Mouse (Mus musculus): Measurements from ENCODE around the gene Cass4.

The Cass4 gene

GRCm38 (mm10) chr2:172393391-172394051 lies at the start of gene Cass4:
Gene Cass4, plus strand, starts transcription at chr2:172393794.
- in situ Hi-C loops (cut with MboI; ENCODE audit: unreplicated experiment in 2 of 2): loop anchor here (10.0 to 25.0 kb wide), 2 partner anchors 644 to 1141 kb away; no protein-coding TSS in a partner anchor

DNA sequence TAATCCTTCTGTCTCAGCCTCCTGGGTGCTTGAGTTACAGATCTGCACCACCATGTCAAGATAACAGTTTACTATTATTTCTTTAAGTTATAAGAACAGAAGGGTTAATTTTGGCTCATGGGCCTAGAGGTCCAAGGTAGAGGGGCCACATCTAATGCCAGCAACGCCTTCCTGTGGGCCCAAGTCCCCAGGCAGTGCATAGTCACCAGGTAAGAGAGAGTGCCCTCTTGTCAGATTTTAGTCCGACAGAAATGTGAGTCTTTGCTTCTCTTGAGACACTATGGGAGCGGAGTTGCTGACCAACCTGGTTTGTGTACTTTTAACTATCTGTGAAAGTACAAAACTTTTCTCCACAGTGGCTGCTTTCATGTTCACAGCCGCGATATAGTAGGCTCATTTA lies 48.9 kb upstream of the Cass4 start:
- in situ Hi-C loops (cut with MboI; ENCODE audit: unreplicated experiment in 2 of 2): loop anchor here (10.0 to 25.0 kb wide), 5 partner anchors 468 to 1832 kb away; partner anchors contain the start of genes Stx16 (in 2 of the 2) and Rab22a (in 1 of the 2)

DNA sequence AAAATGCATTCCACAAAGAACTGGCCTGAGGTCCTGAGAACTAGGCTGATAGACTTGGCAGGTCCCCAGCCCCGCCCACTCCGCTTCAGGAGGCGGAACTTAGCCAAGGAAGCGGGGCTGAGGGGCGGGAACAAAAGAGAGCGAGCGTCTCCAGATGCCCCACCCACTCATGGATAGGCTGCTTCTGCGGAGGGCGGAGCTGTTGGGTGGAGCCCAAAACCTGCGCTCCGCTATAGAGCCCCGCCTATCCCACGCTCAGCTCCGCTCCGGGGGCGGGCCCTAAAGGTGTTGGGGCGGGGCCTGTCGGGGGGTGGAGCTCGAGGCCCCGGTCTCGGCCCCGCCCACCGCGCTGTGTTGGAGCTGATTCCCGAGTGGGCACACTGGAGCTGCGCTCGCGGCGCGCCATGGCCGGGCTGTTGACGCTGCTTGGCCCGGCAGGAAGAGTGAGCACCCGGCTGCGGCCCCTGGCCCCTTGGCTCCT lies 48.3 kb upstream of the Cass4 start, which contains the start of gene Fam210b:
Gene Fam210b (plus strand): TSS at position 308 of the 481 bp plus-strand sequence.
- in situ Hi-C loops (cut with MboI; ENCODE audit: unreplicated experiment in 2 of 2): loop anchor here (10.0 to 25.0 kb wide), 5 partner anchors 467 to 1833 kb away; partner anchors contain the start of genes Stx16 (in 2 of the 2) and Rab22a (in 1 of the 2)

DNA sequence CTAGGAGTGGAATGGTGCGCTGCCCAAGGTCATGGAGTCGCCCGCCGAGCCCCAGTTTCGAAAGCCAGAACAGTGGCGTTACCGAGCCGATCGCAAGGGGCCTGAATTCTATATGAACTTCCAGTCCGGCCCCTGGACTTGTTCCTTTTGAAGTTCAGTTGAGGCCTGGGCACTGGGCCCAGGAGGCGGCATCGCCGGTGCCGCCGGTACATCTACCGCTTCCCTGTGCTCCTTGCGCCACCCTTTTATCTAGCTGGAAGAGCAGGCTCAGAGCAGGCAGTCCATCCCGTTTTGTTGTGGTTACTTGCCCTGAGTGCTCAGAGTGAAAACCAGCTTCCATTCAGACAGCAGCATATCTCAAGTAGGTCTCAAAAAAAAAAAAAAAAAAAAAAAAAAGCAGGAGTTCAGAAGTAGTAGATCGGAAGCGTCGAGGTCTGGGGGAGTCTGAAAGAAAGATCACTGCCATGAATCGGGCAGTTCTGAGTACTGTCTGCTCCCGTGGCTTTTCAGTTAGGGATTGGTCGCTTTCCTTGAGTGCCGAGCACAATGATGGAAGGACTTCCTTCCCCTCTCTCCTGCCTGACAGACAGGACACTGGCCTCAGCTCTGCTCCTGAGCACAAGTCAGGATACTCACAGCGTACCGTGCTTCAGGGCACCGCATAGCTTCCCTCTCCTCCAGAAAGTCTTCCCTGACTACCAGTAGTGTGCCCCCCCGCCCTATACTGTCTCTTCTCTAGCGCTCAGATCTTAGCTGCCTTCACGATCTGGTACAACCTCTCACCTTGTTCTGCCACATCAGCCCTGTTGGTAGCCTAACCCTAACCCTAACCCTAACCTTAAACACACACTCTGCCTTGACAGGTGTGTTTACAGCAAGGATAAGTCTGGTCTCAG lies 47.3 kb upstream of the Cass4 start:
- in situ Hi-C loops (cut with MboI; ENCODE audit: unreplicated experiment in 2 of 2): loop anchor here (10.0 to 25.0 kb wide), 5 partner anchors 466 to 1834 kb away; partner anchors contain the start of genes Stx16 (in 2 of the 2) and Rab22a (in 1 of the 2)

DNA sequence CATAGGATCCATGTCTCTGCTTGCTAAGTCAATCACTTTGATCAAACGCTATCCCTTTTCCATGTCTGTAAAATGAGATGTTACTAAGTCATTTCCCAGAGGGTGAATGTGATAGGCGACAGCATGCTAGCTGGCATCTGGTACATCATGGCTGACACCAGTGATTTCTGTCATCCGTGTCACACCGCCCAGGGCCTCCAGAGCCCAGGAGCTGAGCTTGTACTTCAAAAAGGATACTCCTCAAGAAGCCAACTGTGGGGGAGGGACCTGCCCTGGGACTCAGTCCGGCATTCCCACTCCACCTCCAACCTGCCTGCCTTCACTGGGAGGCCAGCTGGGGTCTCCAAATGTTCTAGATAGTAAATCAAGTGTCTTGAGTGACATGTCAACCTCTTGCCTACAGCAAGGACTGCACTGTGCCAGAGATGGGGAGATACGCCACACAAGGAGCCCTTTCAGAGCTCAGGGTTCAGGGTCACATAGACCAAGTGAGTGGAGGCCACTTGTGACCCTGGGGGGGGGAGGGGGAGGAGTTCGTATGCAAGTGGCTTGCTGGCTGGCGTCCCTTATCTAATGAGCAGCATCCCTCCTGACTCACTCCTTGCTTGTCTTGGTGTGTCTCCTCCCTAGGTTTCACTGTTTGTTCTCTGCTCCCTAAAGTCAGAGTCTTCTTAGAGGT lies 46.5 kb upstream of the Cass4 start:
- in situ Hi-C loops (cut with MboI; ENCODE audit: unreplicated experiment in 2 of 2): loop anchor here (10.0 to 25.0 kb wide), 5 partner anchors 465 to 1835 kb away; partner anchors contain the start of genes Stx16 (in 2 of the 2) and Rab22a (in 1 of the 2)

- in situ Hi-C loops (cut with MboI; ENCODE audit: unreplicated experiment in 2 of 2): loop anchor here (10.0 to 25.0 kb wide), 5 partner anchors 464 to 1836 kb away; partner anchors contain the start of genes Stx16 (in 2 of the 2) and Rab22a (in 1 of the 2)
These were observed 45.2 kb upstream of the Cass4 start for GRCm38 (mm10) chr2:172348297-172348950.

- in situ Hi-C loops (cut with MboI; ENCODE audit: unreplicated experiment in 2 of 2): loop anchor here (10.0 to 25.0 kb wide), 5 partner anchors 463 to 1837 kb away; partner anchors contain the start of genes Rab22a (in 2 of the 2) and Stx16 (in 2 of the 2)
These were observed 43.8 kb upstream of the Cass4 start for GRCm38 (mm10) chr2:172349776-172350175.

DNA sequence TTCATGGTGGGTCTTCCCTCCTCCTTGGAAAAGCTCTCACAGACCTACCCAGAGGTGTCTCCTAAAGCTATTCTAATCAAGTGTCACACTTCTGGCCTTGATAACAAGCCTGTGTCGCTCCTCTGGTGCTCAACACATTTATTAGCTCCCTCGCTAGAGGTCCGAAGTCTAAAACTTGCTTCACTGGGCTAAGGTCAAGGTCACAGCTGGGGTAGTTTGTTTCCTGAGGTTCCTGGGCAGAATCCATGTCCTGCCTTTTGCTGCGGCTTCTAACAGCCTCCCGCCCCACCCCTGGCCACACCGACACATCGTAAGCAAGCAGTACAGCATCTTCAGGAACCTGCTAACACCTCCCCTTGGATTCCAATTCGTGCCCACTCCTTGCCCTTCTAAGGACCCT lies 42.8 kb upstream of the Cass4 start:
- in situ Hi-C loops (cut with MboI; ENCODE audit: unreplicated experiment in 2 of 2): loop anchor here in 1 of 2 experiments (25.0 kb wide), 1 partner anchor 1312 kb away; the partner anchor contains the start of gene Rab22a

GRCm38 (mm10) chr2:172353218-172353617 lies 40.4 kb upstream of the Cass4 start:
- in situ Hi-C loops (cut with MboI; ENCODE audit: unreplicated experiment in 2 of 2): loop anchor here in 1 of 2 experiments (25.0 kb wide), 1 partner anchor 1309 kb away; the partner anchor contains the start of gene Rab22a

DNA sequence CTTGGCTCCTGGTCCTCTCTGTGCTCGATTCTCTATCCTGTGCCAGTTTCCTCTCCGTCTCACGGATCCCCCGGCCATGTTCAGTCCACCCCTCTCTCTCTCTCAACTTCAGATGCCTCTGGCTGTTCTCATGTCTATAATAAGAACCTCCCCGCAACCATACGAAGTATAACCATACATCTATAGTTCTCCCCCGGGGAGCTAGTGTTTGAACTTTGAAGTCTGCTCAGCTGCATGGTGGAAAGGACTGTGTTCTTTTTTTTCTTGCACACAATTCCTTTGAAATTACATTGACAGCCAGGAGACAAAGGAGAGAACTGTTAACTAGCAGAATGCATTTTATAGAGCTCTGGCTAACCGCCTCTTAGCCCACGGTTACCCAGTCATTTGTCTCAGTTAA lies 38.8 kb upstream of the Cass4 start:
- in situ Hi-C loops (cut with MboI; ENCODE audit: unreplicated experiment in 2 of 2): loop anchor here in 1 of 2 experiments (25.0 kb wide), 1 partner anchor 1308 kb away; the partner anchor contains the start of gene Rab22a

DNA sequence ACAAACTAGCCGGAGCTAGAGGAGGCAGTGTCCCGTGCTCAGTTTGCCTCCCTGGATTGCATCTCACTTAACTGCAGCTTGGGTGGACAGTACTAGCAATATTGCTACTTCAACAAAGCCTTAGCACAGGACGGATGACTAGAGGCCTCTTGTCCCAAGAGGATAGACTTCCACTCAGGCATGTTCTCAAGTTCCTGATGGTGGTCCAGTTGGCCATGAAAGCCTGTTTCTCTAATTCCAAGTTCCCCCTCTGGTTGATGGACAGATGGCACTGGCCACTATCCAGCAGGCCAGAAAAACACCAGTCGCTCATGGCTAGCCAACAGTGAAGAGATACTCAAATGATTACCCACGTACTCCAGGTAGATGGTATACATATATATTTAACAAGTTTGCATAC lies 37.8 kb upstream of the Cass4 start:
- in situ Hi-C loops (cut with MboI; ENCODE audit: unreplicated experiment in 2 of 2): loop anchor here in 1 of 2 experiments (25.0 kb wide), 1 partner anchor 1306 kb away; the partner anchor contains the start of gene Rab22a

DNA sequence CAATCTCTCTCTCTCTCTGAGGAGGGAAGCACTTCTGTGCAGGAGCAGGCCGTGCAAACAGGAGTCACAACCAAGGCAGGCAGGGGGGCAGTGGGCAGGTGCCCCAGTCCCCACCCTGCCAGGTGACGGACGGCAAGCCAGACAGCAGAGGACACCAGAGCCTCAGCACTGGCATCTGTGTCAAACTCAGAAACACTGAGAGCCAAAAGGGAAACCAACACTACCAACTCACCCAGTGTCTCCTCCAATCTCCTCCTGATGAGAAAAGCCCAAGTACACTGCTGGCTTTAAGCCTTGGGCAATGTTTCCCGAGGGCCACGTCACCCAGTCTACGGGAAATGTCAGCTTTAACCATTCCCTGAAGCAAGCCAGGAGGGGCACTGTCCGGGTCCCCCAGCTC lies 30.4 kb upstream of the Cass4 start:
- in situ Hi-C loops (cut with MboI; ENCODE audit: unreplicated experiment in 2 of 2): loop anchor here in 1 of 2 experiments (25.0 kb wide), 1 partner anchor 1299 kb away; the partner anchor contains the start of gene Rab22a

DNA sequence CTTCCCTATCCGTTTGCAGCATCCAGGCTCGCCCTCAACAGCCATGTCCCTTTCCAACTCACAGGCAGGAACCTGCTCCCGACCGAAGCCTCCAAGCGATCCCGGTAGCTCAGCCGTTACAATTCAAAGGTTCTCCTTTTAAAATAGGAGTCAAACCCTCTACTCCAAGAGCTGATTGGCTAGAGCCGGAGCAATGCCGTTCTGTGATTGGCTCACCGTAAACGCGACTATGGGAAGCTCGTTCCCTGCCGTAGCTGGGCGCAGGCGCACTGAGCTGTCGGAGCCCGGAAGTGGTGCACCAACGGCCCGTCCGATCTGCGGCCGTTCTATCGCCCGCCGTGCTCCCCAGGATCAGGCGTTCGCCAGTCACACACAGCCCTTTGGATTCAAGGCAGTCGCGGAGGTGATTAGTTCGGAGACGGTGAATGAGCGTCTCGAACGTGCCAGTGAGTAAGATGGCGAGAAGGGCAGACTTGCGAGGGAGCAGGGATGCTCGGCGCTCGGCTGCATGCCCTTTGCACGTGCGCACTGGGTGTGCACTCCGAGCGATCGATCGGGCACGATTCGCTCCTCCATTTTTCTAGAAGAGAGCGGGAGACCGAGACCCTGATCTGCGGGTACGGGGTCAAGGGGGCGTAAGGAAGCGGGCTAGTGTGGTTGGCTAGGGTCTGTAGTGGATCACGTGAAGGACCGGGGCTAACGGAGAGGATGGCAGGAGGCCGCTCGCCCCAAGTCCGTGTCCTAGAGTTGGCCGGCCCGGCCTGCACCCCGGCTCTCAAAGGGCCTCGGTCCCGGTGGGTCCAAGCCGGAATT lies 23.0 kb upstream of the Cass4 start, which contains the start of the genes Aurka and Cstf1:
Gene Aurka (minus strand): TSS at position 125 of the 813 bp plus-strand sequence.
Gene Cstf1 (plus strand): TSS at position 271 of the 813 bp plus-strand sequence.
- in situ Hi-C loops (cut with MboI; ENCODE audit: unreplicated experiment in 2 of 2): loop anchor here in 1 of 2 experiments (25.0 kb wide), 1 partner anchor 1292 kb away; the partner anchor contains the start of gene Rab22a

DNA sequence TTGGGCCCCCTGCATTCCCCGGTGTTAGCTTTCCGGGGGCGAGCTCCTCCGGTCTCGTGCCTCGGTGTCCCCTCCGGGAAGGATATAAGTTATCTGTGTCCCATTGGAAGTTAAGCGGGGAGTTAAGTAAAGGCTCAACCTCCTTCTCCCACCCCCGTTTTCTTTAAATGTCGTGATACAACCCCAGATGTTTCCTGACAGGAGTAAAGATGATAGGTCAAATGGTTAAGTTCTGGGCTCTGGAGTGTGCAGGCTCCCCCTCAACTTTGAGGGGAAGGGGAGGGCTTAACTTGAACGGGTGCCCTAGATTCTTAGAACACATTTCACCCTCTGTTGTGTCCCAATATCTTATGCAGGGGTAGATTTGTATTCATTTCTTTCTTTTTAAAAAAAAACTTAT lies 22.3 kb upstream of the Cass4 start:
- in situ Hi-C loops (cut with MboI; ENCODE audit: unreplicated experiment in 2 of 2): loop anchor here in 1 of 2 experiments (25.0 kb wide), 1 partner anchor 1291 kb away; the partner anchor contains the start of gene Rab22a

- in situ Hi-C loops (cut with MboI; ENCODE audit: unreplicated experiment in 2 of 2): loop anchor here in 1 of 2 experiments (5.0 to 25.0 kb wide), 2 partner anchors 71 to 661 kb away; no protein-coding TSS in a partner anchor
These were observed 17.0 kb upstream of the Cass4 start for GRCm38 (mm10) chr2:172376551-172376950.

DNA sequence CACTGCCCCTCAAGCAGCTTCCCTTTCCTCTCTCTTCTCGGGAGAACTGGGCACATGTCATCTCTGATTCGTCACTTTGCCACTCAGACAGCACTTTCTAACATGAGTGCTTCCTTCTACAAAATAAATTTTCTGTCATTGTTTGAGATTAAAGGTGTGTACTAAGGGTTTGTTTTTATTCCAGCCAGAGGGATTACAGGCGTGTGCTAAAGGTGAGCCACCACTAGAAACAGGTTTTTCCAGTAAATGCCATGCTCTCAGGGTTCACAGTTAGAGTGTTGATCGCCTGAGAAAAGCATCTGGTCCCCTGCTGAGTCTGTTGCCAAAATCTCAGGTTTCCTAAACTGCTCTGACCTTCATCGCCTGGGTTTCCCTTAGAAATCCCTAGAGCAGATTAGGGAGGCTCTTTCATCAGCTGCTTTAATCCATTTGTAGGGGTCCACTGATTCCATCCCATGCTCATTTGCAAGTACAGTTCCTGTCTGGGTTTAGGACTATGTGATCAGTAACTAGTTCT lies 16.5 kb upstream of the Cass4 start:
- in situ Hi-C loops (cut with MboI; ENCODE audit: unreplicated experiment in 2 of 2): loop anchor here in 1 of 2 experiments (5.0 to 25.0 kb wide), 2 partner anchors 70 to 660 kb away; no protein-coding TSS in a partner anchor

DNA sequence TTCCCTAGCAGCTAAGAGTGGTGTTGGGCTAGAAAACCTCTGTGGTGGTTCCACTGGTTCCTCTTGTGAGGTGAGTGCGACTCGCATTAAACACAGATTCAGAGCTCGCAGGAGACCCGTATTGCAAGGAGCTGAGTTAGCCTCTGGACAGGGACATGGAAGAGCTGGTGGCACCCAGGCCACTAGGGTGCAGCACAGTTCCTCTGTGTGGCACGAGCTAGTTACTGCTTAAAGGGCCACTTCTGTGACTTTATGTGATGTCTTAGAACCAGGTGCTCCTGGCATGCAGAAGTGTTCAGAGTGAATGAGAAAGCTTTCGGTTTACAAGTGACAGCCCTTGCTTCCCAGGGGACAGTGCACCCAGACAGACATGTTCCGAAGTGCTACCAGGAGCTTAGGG lies 15.3 kb upstream of the Cass4 start:
- in situ Hi-C loops (cut with MboI; ENCODE audit: unreplicated experiment in 2 of 2): loop anchor here in 1 of 2 experiments (5.0 to 25.0 kb wide), 2 partner anchors 69 to 659 kb away; no protein-coding TSS in a partner anchor

All from v-Abl transformed pro-B cells (cell line).